Mouse (Mus musculus) cortical plate, adult 2 months (tissue): ENCODE measurements around the gene Far2.

Source experiments
- CTCF ChIP-seq: fragments of 200-500 bp; IDR thresholded peaks from 2 replicates; pipeline ENCODE4 v1.5.1; 2011; ENCODE audit warnings: mild to moderate bottlenecking, control low read depth, low read length; ENCODE audit not compliant: insufficient read depth; ENCODE audit errors: extremely low read depth
- POLR2A ChIP-seq: fragments of 200-500 bp; IDR thresholded peaks from 2 replicates; pipeline ENCODE4 v1.6.1; 2011; ENCODE audit warnings: mild to moderate bottlenecking, low read length, control low read depth; ENCODE audit not compliant: insufficient read depth; ENCODE audit errors: extremely low read depth

DNA sequence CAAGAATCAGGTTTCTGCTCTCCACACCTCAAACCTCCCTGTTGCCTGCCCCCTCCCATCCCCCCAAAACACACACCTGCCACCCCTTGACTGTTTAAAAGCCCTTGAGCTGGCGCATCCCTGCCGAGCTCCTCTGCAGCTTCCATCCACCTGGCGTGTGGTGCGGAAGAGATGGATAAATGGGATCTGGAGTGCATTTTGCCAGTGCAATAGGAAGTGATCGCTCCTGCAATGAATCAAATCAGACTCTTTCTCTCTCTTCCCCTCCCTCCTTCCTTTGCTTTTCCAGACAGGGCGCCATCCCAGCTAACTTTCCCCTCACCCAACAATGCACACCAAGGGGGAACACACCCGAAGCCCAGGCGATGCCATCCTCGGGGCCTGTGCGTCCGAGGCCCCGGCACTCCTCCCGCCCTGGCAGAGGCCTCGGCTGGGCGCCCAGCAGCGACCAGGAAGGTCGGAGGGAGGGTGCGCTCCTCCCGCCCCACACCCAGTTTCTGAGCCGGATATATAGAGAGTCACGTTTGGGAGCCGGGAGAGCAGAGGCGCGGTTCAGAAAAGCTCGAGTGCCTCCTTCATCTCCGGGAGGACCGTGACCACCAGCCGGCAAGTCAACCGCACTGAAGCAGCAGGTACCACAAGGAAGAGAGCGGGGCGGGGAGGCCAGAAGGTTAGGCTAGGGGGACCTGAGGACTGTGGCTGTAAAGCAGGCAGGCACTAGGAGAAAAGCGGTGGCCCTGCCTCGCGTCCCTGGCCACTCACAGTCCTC, at the start of gene Far2:
- TF ChIP-seq POLR2A (peak; percentile 62), CTCF (no peak)
